Mouse (Mus musculus): ENCODE data around the gene Cdk14. TPM values are rescaled to one million over a fixed set of nuclear protein-coding genes. Genes with fewer than 3 reads are reported as not detected.
"Not testable (repeated sequence)": the region's sequence is repeated elsewhere in the genome, so short reads cannot be mapped to it uniquely, and the experiment has no call there.

Gene Cdk14
- polyA plus RNA-seq, 1 experiment: 2.6 TPM

DNA sequence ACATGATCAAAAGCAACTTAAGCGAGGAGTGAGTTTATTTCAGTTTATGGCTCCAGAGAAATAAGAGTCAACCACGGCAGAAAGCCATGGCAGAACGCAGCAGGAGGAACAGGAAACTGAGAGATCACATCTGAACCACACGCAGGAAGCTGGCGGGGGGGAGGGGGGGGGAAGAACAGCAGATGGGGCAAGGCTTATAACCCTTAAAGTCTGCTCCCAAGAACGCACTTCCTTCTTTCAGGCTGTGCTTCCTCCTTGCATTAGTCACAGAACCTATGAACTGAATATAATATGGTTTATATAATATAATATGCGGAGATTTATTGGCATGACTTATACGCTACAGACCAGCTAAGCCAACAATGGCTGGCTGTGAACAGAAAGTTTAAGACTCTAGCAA lies 86.2 kb downstream of the Cdk14 start:
- DNase-seq: no peak
- no peak overlapping the region for H3K27ac ChIP-seq (ENCODE audit: insufficient read depth, low read depth, low read length)
- no peaks in the 10 kb centered on the region for H3K36me3 ChIP-seq (ENCODE audit: control insufficient read depth, insufficient read depth, low read length)
- TF ChIP-seq POLR2A (IDR thresholded peaks at IDR 0.05; ENCODE audit: low read depth, low read length): no peak
- TF ChIP-seq CTCF (conservative IDR thresholded peaks at IDR 0.05; ENCODE audit: insufficient read depth, insufficient read length, low read depth, low read length): no peak
- no peak overlapping the region for H3K4me3 ChIP-seq (ENCODE audit: insufficient read depth, low read depth, low read length)
- H3K27me3 ChIP-seq (replicated peaks; ENCODE audit: control insufficient read depth, insufficient read depth, low read length): no peaks in the 10 kb centered on the region
- 78% methylated on average over 8 of the region's 8 CpGs for WGBS
- no peaks in the 10 kb centered on the region for H3K4me1 ChIP-seq (ENCODE audit: control insufficient read depth, insufficient read depth, low read length)

DNA sequence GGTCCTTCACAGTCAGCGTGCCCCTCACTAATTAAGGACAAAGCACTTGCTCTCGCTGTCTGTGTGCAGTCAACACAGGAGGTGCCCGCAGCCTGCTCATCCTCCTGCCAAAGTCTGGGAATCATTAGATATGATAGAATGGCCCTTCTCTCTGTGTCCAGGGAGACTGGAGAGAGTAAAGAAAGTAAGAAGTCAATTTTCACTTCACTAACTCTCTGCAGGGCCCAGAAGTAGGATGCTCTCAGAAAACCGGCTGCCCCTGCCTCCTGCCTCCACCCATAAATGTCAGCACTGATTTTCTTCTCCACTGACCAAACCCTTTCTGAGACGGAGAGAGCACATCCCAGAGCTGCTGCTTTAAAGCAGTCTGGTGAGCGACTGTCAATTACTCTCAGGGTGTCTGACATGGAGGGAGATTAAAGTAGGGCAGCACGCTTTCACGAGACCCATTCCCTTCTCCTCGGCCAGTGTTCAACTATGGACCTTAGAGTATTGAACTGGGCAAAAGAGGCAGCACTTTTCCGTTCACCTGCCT lies 89.1 kb downstream of the Cdk14 start:
- H3K4me1 ChIP-seq (ENCODE audit: control insufficient read depth, insufficient read depth, low read length): no peaks in the 10 kb centered on the region
- H3K4me3 ChIP-seq (ENCODE audit: insufficient read depth, low read depth, low read length): no peak overlapping the region
- TF ChIP-seq POLR2A (IDR thresholded peaks at IDR 0.05; ENCODE audit: low read depth, low read length) (no peak), CTCF (conservative IDR thresholded peaks at IDR 0.05; ENCODE audit: insufficient read depth, insufficient read length, low read depth, low read length) (no peak)
- 75% methylated on average over 10 of the region's 10 CpGs for WGBS
- no peak overlapping the region for H3K27ac ChIP-seq (ENCODE audit: insufficient read depth, low read depth, low read length)
- H3K27me3 ChIP-seq (replicated peaks; ENCODE audit: control insufficient read depth, insufficient read depth, low read length): no peaks in the 10 kb centered on the region
- H3K36me3 ChIP-seq (ENCODE audit: control insufficient read depth, insufficient read depth, low read length): no peaks in the 10 kb centered on the region
- DNase-seq: no peak

DNA sequence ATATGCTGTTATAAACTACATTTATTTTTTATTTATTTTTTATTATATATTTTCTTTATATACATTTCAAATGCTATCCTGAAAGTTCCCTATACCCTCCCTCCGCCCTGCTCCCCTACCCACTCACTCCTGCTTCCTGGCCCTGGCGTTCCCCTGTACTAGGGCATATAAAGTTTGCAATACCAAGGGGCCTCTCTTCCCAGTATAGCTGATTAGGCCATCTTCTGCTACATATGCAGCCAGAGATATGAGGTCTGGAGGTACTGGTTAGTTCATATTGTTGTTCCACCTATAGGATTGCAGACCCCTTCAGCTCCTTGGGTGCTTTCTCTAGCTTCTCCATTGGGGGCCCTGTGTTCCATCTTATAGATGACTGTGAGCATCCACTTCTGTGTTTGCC lies 91.1 kb downstream of the Cdk14 start:
- H3K4me1 ChIP-seq (ENCODE audit: control insufficient read depth, insufficient read depth, low read length); DNase-seq; H3K27me3 ChIP-seq (replicated peaks; ENCODE audit: control insufficient read depth, insufficient read depth, low read length); H3K4me3 ChIP-seq (ENCODE audit: insufficient read depth, low read depth, low read length); H3K36me3 ChIP-seq (ENCODE audit: control insufficient read depth, insufficient read depth, low read length); H3K27ac ChIP-seq (ENCODE audit: insufficient read depth, low read depth, low read length): not testable (repeated sequence)
- WGBS: 95% methylated on average over 2 of the region's 2 CpGs

DNA sequence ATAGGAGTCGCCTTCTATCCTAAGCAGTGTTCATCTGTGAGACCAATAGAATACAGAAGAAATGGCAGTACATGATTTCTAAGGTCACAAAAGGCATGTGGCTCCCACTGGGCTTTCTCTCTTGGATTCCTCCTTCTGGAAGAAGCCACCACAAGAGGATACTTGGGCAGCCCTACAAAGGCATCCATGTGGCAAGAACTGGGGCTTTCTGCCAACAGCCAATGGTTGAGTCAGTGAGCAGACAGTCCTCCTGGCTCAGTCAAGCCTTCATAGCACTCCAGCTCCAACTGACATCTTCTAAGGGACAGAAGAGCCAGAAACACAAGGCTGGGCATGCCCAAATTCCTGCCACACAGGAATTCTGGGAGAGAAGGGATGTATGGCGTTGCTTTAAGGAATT lies 93.4 kb downstream of the Cdk14 start:
- H3K27me3 ChIP-seq (replicated peaks; ENCODE audit: control insufficient read depth, insufficient read depth, low read length): no peaks in the 10 kb centered on the region
- peak; percentile 14 for DNase-seq
- WGBS: 91% methylated on average over 2 of the region's 2 CpGs
- H3K4me3 ChIP-seq (ENCODE audit: insufficient read depth, low read depth, low read length): no peak overlapping the region
- no peaks in the 10 kb centered on the region for H3K4me1 ChIP-seq (ENCODE audit: control insufficient read depth, insufficient read depth, low read length)
- H3K36me3 ChIP-seq (ENCODE audit: control insufficient read depth, insufficient read depth, low read length): no peaks in the 10 kb centered on the region
- TF ChIP-seq CTCF (conservative IDR thresholded peaks at IDR 0.05; ENCODE audit: insufficient read depth, insufficient read length, low read depth, low read length) (no peak), POLR2A (IDR thresholded peaks at IDR 0.05; ENCODE audit: low read depth, low read length) (no peak)
- no peak overlapping the region for H3K27ac ChIP-seq (ENCODE audit: insufficient read depth, low read depth, low read length)

DNA sequence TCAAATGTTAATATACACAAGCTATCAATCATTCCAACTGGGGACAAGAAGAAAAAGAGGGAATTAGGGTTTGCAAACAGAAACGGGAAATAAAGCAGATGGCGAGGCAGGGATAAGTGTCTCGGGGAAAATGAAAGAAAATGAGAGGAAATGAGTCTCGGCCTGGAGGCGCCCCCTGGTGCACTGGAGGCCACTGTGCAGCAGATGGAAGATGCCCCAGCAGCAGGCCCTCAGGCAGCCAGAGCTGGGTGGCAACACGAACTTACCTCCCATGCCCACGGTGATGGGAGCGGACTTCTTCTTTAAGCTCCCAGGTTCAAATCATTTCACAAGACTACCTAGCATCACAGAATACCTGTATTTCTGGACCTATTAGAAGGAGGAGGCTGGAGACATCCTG lies 97.4 kb downstream of the Cdk14 start:
- TF ChIP-seq POLR2A (IDR thresholded peaks at IDR 0.05; ENCODE audit: low read depth, low read length): no peak
- TF ChIP-seq CTCF (conservative IDR thresholded peaks at IDR 0.05; ENCODE audit: insufficient read depth, insufficient read length, low read depth, low read length): no peak
- Histone ChIP-seq H3K4me1 (ENCODE audit: control insufficient read depth, insufficient read depth, low read length) (no peaks in the 10 kb centered on the region), H3K27ac (ENCODE audit: insufficient read depth, low read depth, low read length) (no peak overlapping the region), H3K4me3 (ENCODE audit: insufficient read depth, low read depth, low read length) (no peak overlapping the region), H3K27me3 (replicated peaks; ENCODE audit: control insufficient read depth, insufficient read depth, low read length) (no peaks in the 10 kb centered on the region), H3K36me3 (ENCODE audit: control insufficient read depth, insufficient read depth, low read length) (no peaks in the 10 kb centered on the region)
- 92% methylated on average over 8 of the region's 8 CpGs for WGBS
- DNase-seq: no peak

DNA sequence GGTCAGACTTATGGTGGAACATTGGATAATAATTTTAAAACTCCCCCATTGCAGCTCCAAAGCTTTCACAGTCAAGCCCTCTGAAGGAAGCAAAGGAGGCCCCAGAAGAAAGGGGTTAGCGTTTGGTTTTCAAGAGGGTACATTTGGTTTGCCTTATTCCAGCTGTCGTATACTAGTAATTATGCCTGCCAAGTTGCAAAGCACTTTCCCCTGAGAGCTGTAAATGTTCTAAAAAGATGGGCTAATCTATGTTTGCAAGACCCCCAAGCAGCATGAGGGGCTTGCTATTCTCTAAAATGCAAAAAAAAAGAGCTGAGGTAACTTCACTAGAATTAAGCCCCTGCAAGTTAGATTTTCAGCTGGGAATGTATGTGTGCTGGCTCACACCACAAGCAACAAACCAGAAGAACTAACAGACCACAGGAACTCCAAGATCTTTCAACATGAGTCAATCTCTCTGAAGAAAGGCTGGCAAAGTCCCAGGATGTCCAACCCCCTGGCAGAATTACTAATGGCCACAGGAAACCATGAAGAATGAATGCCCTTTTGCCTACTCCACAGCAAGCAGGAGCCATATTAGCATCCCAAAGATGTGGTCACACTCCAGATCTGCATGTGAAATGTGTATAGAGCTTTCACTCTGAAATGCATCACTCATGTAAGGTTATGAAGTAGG lies 99.5 kb downstream of the Cdk14 start:
- whole genome bisulfite sequencing: 48% methylated on average over 2 of the region's 2 CpGs
- Histone ChIP-seq H3K36me3 (ENCODE audit: control insufficient read depth, insufficient read depth, low read length) (no peaks in the 10 kb centered on the region), H3K27me3 (replicated peaks; ENCODE audit: control insufficient read depth, insufficient read depth, low read length) (no peaks in the 10 kb centered on the region), H3K4me3 (ENCODE audit: insufficient read depth, low read depth, low read length) (no peak overlapping the region), H3K4me1 (ENCODE audit: control insufficient read depth, insufficient read depth, low read length) (no peaks in the 10 kb centered on the region), H3K27ac (ENCODE audit: insufficient read depth, low read depth, low read length) (peak overlapping the region; percentile 38; the same call in 1 of the 2 replicates)
- peak; percentile 29 for DNase-seq
- no peak for TF ChIP-seq CTCF (conservative IDR thresholded peaks at IDR 0.05; ENCODE audit: insufficient read depth, insufficient read length, low read depth, low read length)

DNA sequence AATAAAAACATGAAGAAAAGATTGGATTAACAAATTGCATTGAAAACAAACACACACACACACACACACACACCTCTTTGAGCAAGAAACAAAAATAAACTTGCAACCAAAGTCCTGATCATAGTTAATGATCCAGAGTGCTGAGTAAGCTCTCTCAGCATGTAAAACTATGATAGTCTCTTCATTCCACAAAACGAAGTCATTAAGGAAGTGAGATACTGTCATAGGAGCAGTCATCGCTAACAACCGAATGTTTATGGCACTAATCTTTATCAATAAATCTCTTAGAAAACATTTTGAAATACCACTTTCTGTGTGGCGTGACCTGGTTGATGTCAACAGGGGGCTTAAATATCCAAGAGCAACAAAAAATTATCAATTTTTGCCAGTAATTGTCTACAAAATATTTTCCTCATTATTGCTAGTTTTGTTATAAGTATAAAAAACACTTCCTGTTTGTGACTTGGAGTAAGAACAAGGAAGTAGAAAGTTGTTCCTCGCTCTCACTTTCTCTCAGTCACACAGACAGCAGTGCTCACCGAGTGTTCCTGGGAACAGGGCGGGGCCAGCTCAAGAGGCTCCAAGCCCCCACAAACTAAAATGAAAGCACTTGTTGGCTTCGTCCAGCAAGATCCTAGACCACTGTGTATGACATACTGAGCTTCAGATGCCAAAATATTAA lies 100.1 kb downstream of the Cdk14 start:
- no peak for TF ChIP-seq CTCF (conservative IDR thresholded peaks at IDR 0.05; ENCODE audit: insufficient read depth, insufficient read length, low read depth, low read length)
- no peak for TF ChIP-seq POLR2A (IDR thresholded peaks at IDR 0.05; ENCODE audit: low read depth, low read length)
- H3K36me3 ChIP-seq (ENCODE audit: control insufficient read depth, insufficient read depth, low read length): no peaks in the 10 kb centered on the region
- DNase-seq: peak; percentile 11
- no peaks in the 10 kb centered on the region for H3K27me3 ChIP-seq (replicated peaks; ENCODE audit: control insufficient read depth, insufficient read depth, low read length)
- 53% methylated on average over 8 of the region's 8 CpGs for WGBS
- no peaks in the 10 kb centered on the region for H3K4me1 ChIP-seq (ENCODE audit: control insufficient read depth, insufficient read depth, low read length)
- H3K27ac ChIP-seq (ENCODE audit: insufficient read depth, low read depth, low read length): peak overlapping the region; percentile 38; the same call in 1 of the 2 replicates
- H3K4me3 ChIP-seq (ENCODE audit: insufficient read depth, low read depth, low read length): no peak overlapping the region

Data from kidney, adult 2 months (tissue).